Mouse (Mus musculus) lung, postnatal 0 days (tissue): Measurements from ENCODE around the gene Hist3h2a.
A peak's percentile ranks its signal among the peaks of the same experiment; 100 is the strongest.

Experiments
- CTCF ChIP-seq: IDR thresholded peaks from 2 replicates; pipeline ENCODE4 v1.5.1; 2016; ENCODE audit warnings: antibody characterized with exemption, mild to moderate bottlenecking
- EP300 ChIP-seq: IDR thresholded peaks from 2 replicates; pipeline ENCODE4 v1.6.1; 2016; ENCODE audit warnings: antibody characterized with exemption, mild to moderate bottlenecking, control low read depth

- peak; percentile 80 for TF ChIP-seq CTCF
- TF ChIP-seq EP300 = peak; percentile 64
Observed at GRCm38 (mm10) chr11:58927790-58928651, 26.5 kb upstream of the Hist3h2a start.
